Mouse (Mus musculus) hematopoietic stem cell, adult 5-6 weeks (primary cell): ENCODE data around the gene Gm28372. TPM values are rescaled to one million over a fixed set of nuclear protein-coding genes. Genes with fewer than 3 reads are reported as not detected.

ENCODE experiments used
- ATAC-seq, 2 experiments: fragments of 125-278 bp in 1 of 2; replicated peaks in 1 of 2; 2 replicates each; pipeline ENCODE4 v1.8.0; 2016 to 2017; ENCODE audit warnings: inconsistent platforms in 2 of 2, mild to moderate bottlenecking in 2 of 2, moderate number of reproducible peaks in 2 of 2, low read depth in 1 of 2, moderate TSS enrichment in 1 of 2; ENCODE audit not compliant: low FRiP score in 2 of 2, poor library complexity in 2 of 2, severe bottlenecking in 2 of 2, insufficient read depth in 1 of 2, low TSS enrichment in 1 of 2
- total RNA-seq: library from RNA; stranded (forward); fragments of 172-1452, 232-1000 nt; gene quantifications from 2 replicates; pipeline ENCODE4 v1.2.3, GENCODE M21; 2017

The Gm28372 gene
- total RNA-seq, 1 experiment from 2014 or later: not detected

GRCm38 (mm10) chr2:130400046-130400445 is 5.0 kb upstream of the Gm28372 start:
- no peak for ATAC-seq

- no peak for ATAC-seq
These were observed 3.1 kb upstream of the Gm28372 start for GRCm38 (mm10) chr2:130401891-130402290.

GRCm38 (mm10) chr2:130406178-130406577 is 1.1 kb downstream of the Gm28372 start, which contains the start of gene Tmem239:
Gene Tmem239 (plus strand): TSS chr2:130406478.
- ATAC-seq: no peak

- no peak for ATAC-seq
These were observed 3.2 kb downstream of the Gm28372 start for GRCm38 (mm10) chr2:130408194-130408593.

- ATAC-seq: peak; percentile 62 to 89
These were observed 6.8 kb downstream of the Gm28372 start for GRCm38 (mm10) chr2:130411558-130412495.

- ATAC-seq: no peak
These were observed 7.7 kb downstream of the Gm28372 start for GRCm38 (mm10) chr2:130412775-130413174.

- ATAC-seq: no peak
These were observed 9.2 kb downstream of the Gm28372 start for GRCm38 (mm10) chr2:130414094-130414856.

- ATAC-seq: no peak
These were observed 17.0 kb downstream of the Gm28372 start for GRCm38 (mm10) chr2:130421781-130422620.

- peak in 1 of 2 experiments; percentile 46; a peak in 3 of 4 replicates for ATAC-seq
These were observed 18.5 kb downstream of the Gm28372 start for GRCm38 (mm10) chr2:130423397-130424125.

- peak; percentile 81 to 87 for ATAC-seq
These were observed 19.3 kb downstream of the Gm28372 start, which contains the start of the genes Vps16 and Pced1a for GRCm38 (mm10) chr2:130424126-130424853. Gene Vps16 (plus strand): TSS chr2:130424339. Gene Pced1a (minus strand): TSS chr2:130424701.

GRCm38 (mm10) chr2:130425112-130425511 is 20.1 kb downstream of the Gm28372 start:
- no peak for ATAC-seq

GRCm38 (mm10) chr2:130429851-130430250 is 24.8 kb downstream of the Gm28372 start:
- no peak for ATAC-seq

GRCm38 (mm10) chr2:130430484-130430883 is 25.4 kb downstream of the Gm28372 start:
- no peak for ATAC-seq

GRCm38 (mm10) chr2:130432157-130432556 is 27.1 kb downstream of the Gm28372 start:
- no peak for ATAC-seq

GRCm38 (mm10) chr2:130433152-130433551 is 28.1 kb downstream of the Gm28372 start:
- peak; percentile 42 to 48; a peak in 1 of 4 replicates for ATAC-seq

GRCm38 (mm10) chr2:130436769-130437168 is 31.7 kb downstream of the Gm28372 start:
- ATAC-seq: no peak
